Mouse (Mus musculus) liver, adult 2 months (tissue): ENCODE measurements at regions not wholly inside any gene's neighbourhood (a gene's known extent, or its start where the extent isn't known, plus 50 kb on each side); places are given as distances from the start of the nearest gene placed in this dataset.

Source experiments
- DNase-seq: peaks from one replicate; pipeline ENCODE4 v3.0.0-alpha.2; 2011; ENCODE audit warnings: low read depth, low spot score; ENCODE audit errors: extremely low read depth
- H3K27ac ChIP-seq: fragments of 200-500 bp; replicated peaks from 2 replicates; pipeline ENCODE4 v1.5.1; 2012; ENCODE audit warnings: low read depth, mild to moderate bottlenecking, control low read depth, inconsistent platforms, low read length; ENCODE audit not compliant: insufficient read depth
- H3K27me3 ChIP-seq: fragments of 200-500 bp; 2 replicates; pipeline ENCODE4 v1.6.1; 2012; ENCODE audit warnings: mild to moderate bottlenecking, moderate library complexity, low read length, inconsistent platforms; ENCODE audit not compliant: control insufficient read depth, insufficient read depth
- H3K36me3 ChIP-seq: fragments of 200-500 bp; 2 replicates; pipeline ENCODE4 v1.6.1; 2012; ENCODE audit warnings: low read length, inconsistent platforms; ENCODE audit not compliant: control insufficient read depth, insufficient read depth
- H3K4me1 ChIP-seq: fragments of 200-500 bp; 2 replicates; pipeline ENCODE4 v1.6.1; 2011; ENCODE audit warnings: low read length; ENCODE audit not compliant: control insufficient read depth, insufficient read depth
- H3K4me3 ChIP-seq: fragments of 200-500 bp; 2 replicates; pipeline ENCODE4 v1.5.1; 2011; ENCODE audit warnings: low read depth, mild to moderate bottlenecking, control low read depth, low read length, moderate library complexity; ENCODE audit not compliant: insufficient read depth
- H3K79me2 ChIP-seq: fragments of 200-500 bp; 2 replicates; pipeline ENCODE4 v1.6.1; 2012; ENCODE audit warnings: inconsistent platforms, mild to moderate bottlenecking, low read length, moderate library complexity; ENCODE audit not compliant: control insufficient read depth, insufficient read depth
- H3K9ac ChIP-seq: fragments of 200-500 bp; 2 replicates; pipeline ENCODE4 v1.6.1; 2012; ENCODE audit warnings: low read depth, mild to moderate bottlenecking, control low read depth, inconsistent platforms, low read length
- CTCF ChIP-seq: fragments of 200-500 bp; IDR thresholded peaks from 2 replicates; pipeline ENCODE4 v1.5.1; 2011; ENCODE audit warnings: low read depth, low read length, control low read depth
- POLR2A ChIP-seq: fragments of 200-500 bp; IDR thresholded peaks from 2 replicates; pipeline ENCODE4 v1.6.1; 2011; ENCODE audit warnings: low read length, control low read depth; ENCODE audit not compliant: insufficient read depth; ENCODE audit errors: extremely low read depth
- WGBS: fragments of 180-500 bp; shearing (Covaris S2); methylation state at CpG from one replicate; pipeline ENCODE4 v1.1.7; 2018; 5-methylcytosine and 5-hydroxymethylcytosine counted together

- no peak overlapping the region for H3K27ac ChIP-seq
- no peak for TF ChIP-seq CTCF
- TF ChIP-seq POLR2A = no peak
- no peak overlapping the region for H3K9ac ChIP-seq
- WGBS = 94% methylated on average over 10 of the region's 10 CpGs
- H3K79me2 ChIP-seq = no peaks in the 10 kb centered on the region
- no peaks in the 10 kb centered on the region for H3K27me3 ChIP-seq
- no peaks in the 10 kb centered on the region; the same call in 1 of the 2 replicates for H3K4me1 ChIP-seq
- DNase-seq = peak; percentile 21
- no peak overlapping the region for H3K4me3 ChIP-seq
- H3K36me3 ChIP-seq = no peaks in the 10 kb centered on the region
Measured at GRCm38 (mm10) chr1:156996084-156996880, 56.9 kb upstream of the Ralgps2 start.

- Histone ChIP-seq H3K27ac (no peak overlapping the region), H3K4me1 (peaks cover 2% of the 10 kb centered on the region; the same call in 1 of the 2 replicates), H3K27me3 (no peaks in the 10 kb centered on the region), H3K9ac (no peak overlapping the region), H3K36me3 (no peaks in the 10 kb centered on the region), H3K4me3 (no peak overlapping the region), H3K79me2 (no peaks in the 10 kb centered on the region)
- WGBS = 93% methylated on average over 7 of the region's 7 CpGs
- no peak for DNase-seq
- TF ChIP-seq POLR2A = no peak
- TF ChIP-seq CTCF = no peak
Measured at GRCm38 (mm10) chr1:156995180-156995951, 55.9 kb upstream of the Ralgps2 start.

- no peaks in the 10 kb centered on the region for H3K27me3 ChIP-seq
- no peak for DNase-seq
- no peak overlapping the region for H3K27ac ChIP-seq
- TF ChIP-seq POLR2A = no peak
- TF ChIP-seq CTCF = no peak
- no peaks in the 10 kb centered on the region for H3K36me3 ChIP-seq
- H3K4me1 ChIP-seq = peaks cover 2% of the 10 kb centered on the region; the same call in 1 of the 2 replicates
- no peak overlapping the region for H3K4me3 ChIP-seq
- no peak overlapping the region for H3K9ac ChIP-seq
- 98% methylated on average over 2 of the region's 2 CpGs for WGBS
- no peaks in the 10 kb centered on the region for H3K79me2 ChIP-seq
Measured at GRCm38 (mm10) chr1:156994644-156995016, 55.2 kb upstream of the Ralgps2 start.

- Histone ChIP-seq H3K27me3 (no peaks in the 10 kb centered on the region), H3K27ac (no peak overlapping the region), H3K79me2 (no peaks in the 10 kb centered on the region), H3K4me1 (peaks cover 2% of the 10 kb centered on the region; the same call in 1 of the 2 replicates), H3K4me3 (no peak overlapping the region), H3K9ac (no peak overlapping the region), H3K36me3 (no peaks in the 10 kb centered on the region)
- WGBS = 91% methylated on average over 15 of the region's 15 CpGs
- TF ChIP-seq POLR2A (no peak), CTCF (no peak)
- DNase-seq = no peak
Measured at GRCm38 (mm10) chr1:156994005-156994643, 54.7 kb upstream of the Ralgps2 start.

GRCm38 (mm10) chr1:156993105-156993504 lies 53.7 kb upstream of the Ralgps2 start:
- no peak overlapping the region for H3K4me3 ChIP-seq
- no peak for TF ChIP-seq POLR2A
- peaks cover 2% of the 10 kb centered on the region; the same call in 1 of the 2 replicates for H3K4me1 ChIP-seq
- H3K36me3 ChIP-seq = no peaks in the 10 kb centered on the region
- H3K79me2 ChIP-seq = no peaks in the 10 kb centered on the region
- H3K9ac ChIP-seq = no peak overlapping the region
- H3K27ac ChIP-seq = no peak overlapping the region
- no peak for DNase-seq
- no peaks in the 10 kb centered on the region for H3K27me3 ChIP-seq
- WGBS = 84% methylated on average over 3 of the region's 3 CpGs

- WGBS = 78% methylated on average over 2 of the region's 2 CpGs
- Histone ChIP-seq H3K27ac (no peak overlapping the region), H3K36me3 (no peaks in the 10 kb centered on the region), H3K4me1 (peaks cover 2% of the 10 kb centered on the region; the same call in 1 of the 2 replicates), H3K9ac (no peak overlapping the region), H3K4me3 (no peak overlapping the region), H3K27me3 (no peaks in the 10 kb centered on the region), H3K79me2 (no peaks in the 10 kb centered on the region)
- no peak for DNase-seq
- no peak for TF ChIP-seq CTCF
- no peak for TF ChIP-seq POLR2A
Measured at GRCm38 (mm10) chr1:156992536-156992935, 53.1 kb upstream of the Ralgps2 start.
